Mouse (Mus musculus): ENCODE measurements around the gene Hist1h2ah.
"Not testable (repeated sequence)": the region's sequence is repeated elsewhere in the genome, so short reads cannot be mapped to it uniquely, and the experiment has no call there.

DNA sequence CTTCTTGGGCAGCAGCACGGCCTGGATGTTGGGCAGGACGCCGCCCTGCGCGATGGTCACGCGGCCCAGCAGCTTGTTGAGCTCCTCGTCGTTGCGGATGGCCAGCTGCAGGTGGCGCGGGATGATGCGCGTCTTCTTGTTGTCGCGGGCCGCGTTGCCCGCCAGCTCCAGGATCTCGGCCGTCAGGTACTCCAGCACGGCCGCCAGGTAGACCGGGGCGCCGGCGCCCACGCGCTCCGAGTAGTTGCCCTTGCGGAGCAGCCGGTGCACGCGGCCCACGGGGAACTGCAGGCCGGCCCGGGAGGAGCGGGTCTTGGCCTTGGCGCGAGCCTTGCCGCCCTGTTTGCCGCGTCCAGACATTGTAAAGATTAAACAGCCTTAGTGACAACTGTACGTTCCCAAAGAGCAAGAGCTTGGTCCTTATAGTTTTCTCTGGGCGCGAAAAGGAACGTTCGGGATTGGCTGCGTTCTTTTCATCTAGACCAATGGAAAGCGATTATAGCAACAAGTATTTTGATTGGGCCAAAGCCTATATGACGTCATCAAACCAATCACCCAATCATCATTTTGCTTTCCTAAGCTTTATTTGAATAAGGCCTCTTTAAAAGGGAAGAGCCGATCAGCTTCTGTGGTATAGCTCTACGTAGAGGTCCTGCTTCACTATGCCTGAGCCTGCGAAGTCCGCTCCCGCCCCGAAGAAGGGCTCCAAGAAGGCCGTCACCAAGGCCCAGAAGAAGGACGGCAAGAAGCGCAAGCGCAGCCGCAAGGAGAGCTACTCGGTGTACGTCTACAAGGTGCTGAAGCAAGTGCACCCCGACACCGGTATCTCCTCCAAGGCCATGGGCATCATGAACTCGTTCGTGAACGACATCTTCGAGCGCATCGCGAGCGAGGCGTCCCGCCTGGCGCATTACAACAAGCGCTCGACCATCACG, 7.5 kb upstream of the Hist1h2ah start, which contains the start of the genes Hist1h2ag and Hist1h2bj:
- not testable (repeated sequence) for TF ChIP-seq CTCF (IDR thresholded peaks at IDR 0.05; ENCODE audit: low read depth)
- TF ChIP-seq EP300 (IDR thresholded peaks at IDR 0.05; ENCODE audit: low read depth), result peak; percentile 73; the same call in 1 of the 2 replicates

Data from liver, embryonic 14.5 days (tissue).